Mouse (Mus musculus): ENCODE data around the gene Msmb. TPM values are rescaled to one million over a fixed set of nuclear protein-coding genes. Genes with fewer than 3 reads are reported as not detected.
"Not testable (repeated sequence)": the region's sequence is repeated elsewhere in the genome, so short reads cannot be mapped to it uniquely, and the experiment has no call there.

Msmb gene
- polyA plus RNA-seq, 1 experiment from 2014 or later = not detected

DNA sequence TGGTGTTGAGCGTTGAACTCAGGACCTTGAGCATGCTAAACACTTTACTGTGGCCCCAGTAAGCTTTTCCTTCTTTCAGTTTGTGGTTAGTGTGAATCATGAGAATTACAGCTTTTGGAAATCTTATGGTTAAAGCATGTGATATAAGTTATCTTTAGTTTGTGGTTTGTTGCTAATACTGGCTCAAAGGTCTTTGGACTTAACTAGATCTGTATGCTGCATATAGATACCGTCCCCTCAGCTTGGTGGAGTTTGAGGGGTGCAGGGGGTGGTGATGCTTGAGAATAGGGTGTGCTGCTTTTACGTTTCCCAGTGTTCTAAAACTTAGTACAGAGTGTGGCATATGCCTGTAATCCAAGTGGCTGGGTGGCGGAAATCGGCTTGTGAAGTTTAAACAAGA, 25.5 kb downstream of the Msmb start:
- ATAC-seq (replicated peaks; ENCODE audit: insufficient number of reproducible peaks, low FRiP score, low TSS enrichment, low read depth) = no peak
- Histone ChIP-seq H3K36me3 (replicated peaks; ENCODE audit: control insufficient read depth, insufficient read depth, low read depth, low read length) (no peaks in the 10 kb centered on the region), H3K9ac (replicated peaks; ENCODE audit: low read length) (no peak overlapping the region), H3K4me3 (ENCODE audit: low read depth, low read length) (no peak overlapping the region), H3K27ac (replicated peaks; ENCODE audit: low read depth, low read length) (no peak overlapping the region), H3K27me3 (ENCODE audit: control insufficient read depth, insufficient read depth, low read length) (no peaks in the 10 kb centered on the region), H3K9me3 (replicated peaks; ENCODE audit: control insufficient read depth, low read length) (no peaks in the 10 kb centered on the region), H3K4me2 (ENCODE audit: low read depth, low read length) (no peak overlapping the region), H3K4me1 (ENCODE audit: control insufficient read depth, insufficient read depth, low read length) (no peaks in the 10 kb centered on the region)
- DNase-seq (ENCODE audit: low spot score) = no peak
- 91% methylated on average over 5 of the region's 5 CpGs for WGBS

DNA sequence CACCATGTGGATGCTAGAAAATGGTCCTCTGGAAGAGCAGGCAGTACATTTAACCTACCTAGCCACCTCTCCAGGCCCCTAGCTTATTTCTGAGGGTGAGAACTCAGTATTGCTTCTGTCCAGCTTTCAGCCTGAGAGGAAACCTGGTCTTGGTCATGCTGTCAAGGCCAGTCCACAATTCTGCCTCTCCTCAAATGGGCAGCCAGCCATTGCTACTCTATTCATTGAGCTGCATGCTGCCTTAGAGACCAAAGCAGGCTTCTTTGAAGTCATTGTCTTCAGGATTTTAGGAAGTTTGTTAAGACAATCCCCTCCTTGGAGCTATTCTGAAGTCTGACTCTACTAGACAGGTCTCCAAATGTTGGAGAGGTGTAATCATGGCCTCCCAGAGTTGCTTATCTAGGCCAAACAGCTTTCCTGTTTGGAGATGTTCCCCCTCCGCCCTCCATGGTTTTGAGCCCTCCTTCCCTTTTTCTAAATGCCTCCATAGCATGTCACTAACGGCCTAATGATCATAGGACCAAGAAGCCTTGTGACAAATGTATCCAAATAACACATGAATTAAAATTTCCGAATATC, 26.9 kb downstream of the Msmb start:
- Histone ChIP-seq H3K4me2 (ENCODE audit: low read depth, low read length) (no peak overlapping the region), H3K9ac (replicated peaks; ENCODE audit: low read length) (no peak overlapping the region), H3K4me3 (ENCODE audit: low read depth, low read length) (no peak overlapping the region), H3K9me3 (replicated peaks; ENCODE audit: control insufficient read depth, low read length) (no peaks in the 10 kb centered on the region), H3K27ac (replicated peaks; ENCODE audit: low read depth, low read length) (no peak overlapping the region), H3K27me3 (ENCODE audit: control insufficient read depth, insufficient read depth, low read length) (no peaks in the 10 kb centered on the region), H3K4me1 (ENCODE audit: control insufficient read depth, insufficient read depth, low read length) (no peaks in the 10 kb centered on the region), H3K36me3 (replicated peaks; ENCODE audit: control insufficient read depth, insufficient read depth, low read depth, low read length) (no peaks in the 10 kb centered on the region)
- DNase-seq (ENCODE audit: low spot score) (no peak), ATAC-seq (replicated peaks; ENCODE audit: insufficient number of reproducible peaks, low FRiP score, low TSS enrichment, low read depth) (no peak)
- WGBS = 79% methylated on average over 3 of the region's 3 CpGs

DNA sequence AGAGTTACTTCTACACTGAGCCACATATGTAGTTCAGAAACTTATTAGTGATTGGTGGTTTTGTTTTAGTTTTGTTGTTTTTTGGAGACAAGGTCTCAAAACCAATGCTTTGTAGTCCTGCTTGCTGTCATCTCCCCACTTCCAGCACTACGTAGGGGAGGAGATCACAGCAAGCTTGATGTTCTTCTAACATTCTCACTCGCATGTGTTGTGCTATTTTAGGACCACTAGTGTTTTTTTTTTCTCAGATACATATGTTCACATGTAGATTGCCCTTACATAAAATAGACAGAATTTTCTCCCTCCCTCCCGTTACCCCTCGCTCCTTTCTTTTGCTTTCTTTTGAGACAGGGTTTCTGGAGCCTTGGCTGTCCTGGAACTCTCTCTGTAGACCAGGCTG, 28.3 kb downstream of the Msmb start:
- DNase-seq (ENCODE audit: low spot score) = no peak
- no peak overlapping the region for H3K9ac ChIP-seq (replicated peaks; ENCODE audit: low read length)
- no peak overlapping the region for H3K4me3 ChIP-seq (ENCODE audit: low read depth, low read length)
- ATAC-seq (replicated peaks; ENCODE audit: insufficient number of reproducible peaks, low FRiP score, low TSS enrichment, low read depth) = no peak
- no peak overlapping the region for H3K4me2 ChIP-seq (ENCODE audit: low read depth, low read length)
- H3K4me1 ChIP-seq (ENCODE audit: control insufficient read depth, insufficient read depth, low read length) = no peaks in the 10 kb centered on the region
- H3K27me3 ChIP-seq (ENCODE audit: control insufficient read depth, insufficient read depth, low read length) = no peaks in the 10 kb centered on the region
- H3K27ac ChIP-seq (replicated peaks; ENCODE audit: low read depth, low read length) = no peak overlapping the region
- no peaks in the 10 kb centered on the region for H3K9me3 ChIP-seq (replicated peaks; ENCODE audit: control insufficient read depth, low read length)
- WGBS = 90% methylated on average over 4 of the region's 4 CpGs
- no peaks in the 10 kb centered on the region; the same call in 1 of the 2 replicates for H3K36me3 ChIP-seq (replicated peaks; ENCODE audit: control insufficient read depth, insufficient read depth, low read depth, low read length)

DNA sequence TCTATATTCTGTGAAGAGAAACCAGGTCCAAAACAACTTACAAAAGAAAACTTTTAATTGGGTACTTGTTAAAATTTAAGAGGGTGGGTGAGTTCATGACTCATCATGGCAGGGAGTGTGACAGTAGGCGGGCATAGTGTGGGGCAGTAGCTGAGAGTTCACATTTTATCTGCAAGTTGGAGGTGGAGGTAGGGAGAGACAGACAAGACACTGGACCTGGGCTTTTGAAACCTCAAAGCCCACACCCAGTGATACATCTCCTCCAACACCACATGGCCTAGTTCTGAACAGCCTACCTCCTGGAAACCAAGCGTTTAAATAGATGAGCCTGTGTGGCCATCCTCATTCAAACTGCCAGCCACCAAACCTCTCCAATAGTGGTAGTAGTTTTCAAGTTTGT, 33.5 kb downstream of the Msmb start:
- Histone ChIP-seq H3K9me3 (replicated peaks; ENCODE audit: control insufficient read depth, low read length) (no peaks in the 10 kb centered on the region), H3K27me3 (ENCODE audit: control insufficient read depth, insufficient read depth, low read length) (no peaks in the 10 kb centered on the region), H3K9ac (replicated peaks; ENCODE audit: low read length) (no peak overlapping the region), H3K4me1 (ENCODE audit: control insufficient read depth, insufficient read depth, low read length) (no peaks in the 10 kb centered on the region), H3K4me3 (ENCODE audit: low read depth, low read length) (no peak overlapping the region), H3K36me3 (replicated peaks; ENCODE audit: control insufficient read depth, insufficient read depth, low read depth, low read length) (peaks cover 3% of the 10 kb centered on the region), H3K27ac (replicated peaks; ENCODE audit: low read depth, low read length) (no peak overlapping the region), H3K4me2 (ENCODE audit: low read depth, low read length) (no peak overlapping the region)
- no peak for DNase-seq (ENCODE audit: low spot score)
- 87% methylated on average over 2 of the region's 2 CpGs for WGBS
- no peak for ATAC-seq (replicated peaks; ENCODE audit: insufficient number of reproducible peaks, low FRiP score, low TSS enrichment, low read depth)

DNA sequence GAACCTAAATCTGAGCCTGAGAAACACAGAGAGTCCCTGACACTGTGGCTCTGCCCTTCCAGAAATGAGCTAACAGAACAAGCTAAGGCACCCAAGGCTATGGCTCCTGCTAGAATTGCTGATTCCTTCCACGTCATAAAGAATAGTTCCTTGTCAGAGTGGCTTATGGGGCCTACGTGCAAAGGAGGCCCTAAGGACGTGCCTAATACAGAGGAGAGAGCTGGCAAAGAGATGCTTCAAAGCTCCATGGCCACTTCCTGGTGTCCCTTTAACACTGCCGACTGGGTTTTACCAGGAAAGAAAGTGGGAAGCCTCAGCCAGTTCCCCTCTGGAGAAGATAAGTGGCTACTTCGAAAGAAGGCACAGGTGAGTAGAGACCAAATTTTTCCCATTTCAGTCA, 34.8 kb downstream of the Msmb start:
- H3K36me3 ChIP-seq (replicated peaks; ENCODE audit: control insufficient read depth, insufficient read depth, low read depth, low read length); H3K9me3 ChIP-seq (replicated peaks; ENCODE audit: control insufficient read depth, low read length); H3K27me3 ChIP-seq (ENCODE audit: control insufficient read depth, insufficient read depth, low read length); H3K9ac ChIP-seq (replicated peaks; ENCODE audit: low read length); H3K4me2 ChIP-seq (ENCODE audit: low read depth, low read length); H3K27ac ChIP-seq (replicated peaks; ENCODE audit: low read depth, low read length); ATAC-seq (replicated peaks; ENCODE audit: insufficient number of reproducible peaks, low FRiP score, low TSS enrichment, low read depth); H3K4me3 ChIP-seq (ENCODE audit: low read depth, low read length); H3K4me1 ChIP-seq (ENCODE audit: control insufficient read depth, insufficient read depth, low read length); DNase-seq (ENCODE audit: low spot score): not testable (repeated sequence)
- WGBS = 93% methylated on average over 4 of the region's 5 CpGs

DNA sequence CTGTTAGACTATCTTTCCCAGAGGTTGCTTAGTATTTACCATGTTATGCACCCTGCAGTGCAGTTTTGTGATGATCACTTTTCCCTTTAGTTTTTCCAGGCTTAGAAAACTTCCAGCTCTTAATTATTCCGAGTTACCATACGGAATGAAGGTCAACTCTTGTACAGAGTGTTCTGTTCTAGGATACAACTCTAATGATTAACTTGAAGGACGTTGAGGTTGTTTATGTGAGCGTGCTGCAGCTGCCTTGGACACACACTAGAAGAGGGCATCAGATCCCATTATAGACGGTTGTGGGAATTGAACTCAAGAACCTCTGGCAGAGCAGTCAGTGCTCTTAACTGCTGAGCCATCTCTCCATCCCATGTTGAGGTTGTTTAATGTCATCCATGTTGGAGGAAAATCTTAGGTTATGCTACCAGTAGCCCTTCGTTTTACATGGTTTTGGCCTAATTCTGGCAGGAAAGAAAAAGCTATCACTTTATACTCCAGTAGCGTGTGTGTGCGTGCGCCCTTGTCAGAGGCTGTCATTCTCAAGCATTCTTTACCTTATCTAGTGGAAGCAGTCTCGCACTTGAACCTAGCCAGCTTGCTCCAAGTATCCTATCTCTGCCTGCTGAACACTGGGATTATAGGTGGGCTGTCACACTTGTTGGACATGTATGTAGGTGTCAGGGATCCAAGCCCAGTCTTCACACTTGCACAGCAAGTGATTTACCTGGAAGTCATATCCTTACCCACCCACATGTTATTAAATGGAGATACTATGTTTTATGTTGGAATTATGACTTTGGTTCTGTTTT, 37.8 kb downstream of the Msmb start:
- no peak for DNase-seq (ENCODE audit: low spot score)

DNA sequence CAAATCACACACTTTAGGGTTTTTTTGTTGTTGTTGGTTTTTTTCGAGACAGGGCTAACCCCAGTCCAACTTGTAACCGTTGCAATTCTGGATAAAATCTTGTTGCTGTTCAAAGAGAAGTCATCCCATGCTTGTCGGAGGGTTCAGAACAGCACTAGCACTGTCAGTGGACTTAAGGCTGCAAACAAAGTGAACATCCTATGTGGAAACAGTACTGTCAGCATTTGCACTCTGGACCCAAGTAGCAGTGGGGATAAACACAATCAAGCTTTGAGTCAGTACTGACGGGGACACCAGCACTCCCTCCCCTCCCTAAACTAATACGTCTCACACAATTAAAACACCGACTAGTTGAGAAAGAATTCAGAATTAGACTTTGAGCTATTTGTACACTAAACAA, 39.0 kb downstream of the Msmb start:
- Histone ChIP-seq H3K9ac (replicated peaks; ENCODE audit: low read length) (no peak overlapping the region), H3K9me3 (replicated peaks; ENCODE audit: control insufficient read depth, low read length) (no peaks in the 10 kb centered on the region), H3K4me2 (ENCODE audit: low read depth, low read length) (no peak overlapping the region), H3K4me1 (ENCODE audit: control insufficient read depth, insufficient read depth, low read length) (no peaks in the 10 kb centered on the region), H3K4me3 (ENCODE audit: low read depth, low read length) (no peak overlapping the region), H3K27ac (replicated peaks; ENCODE audit: low read depth, low read length) (no peak overlapping the region), H3K27me3 (ENCODE audit: control insufficient read depth, insufficient read depth, low read length) (no peaks in the 10 kb centered on the region), H3K36me3 (replicated peaks; ENCODE audit: control insufficient read depth, insufficient read depth, low read depth, low read length) (no peaks in the 10 kb centered on the region; the same call in none of the 2 replicates)
- 86% methylated on average over 6 of the region's 6 CpGs for WGBS
- DNase-seq (ENCODE audit: low spot score) (no peak), ATAC-seq (replicated peaks; ENCODE audit: insufficient number of reproducible peaks, low FRiP score, low TSS enrichment, low read depth) (no peak)

More for the DNA sequence above, 37.8 kb downstream of the Msmb start:
- Histone ChIP-seq H3K36me3 (replicated peaks; ENCODE audit: control insufficient read depth, insufficient read depth, low read depth, low read length) (peaks cover 3% of the 10 kb centered on the region), H3K4me1 (ENCODE audit: control insufficient read depth, insufficient read depth, low read length) (no peaks in the 10 kb centered on the region), H3K4me3 (ENCODE audit: low read depth, low read length) (no peak overlapping the region), H3K27ac (replicated peaks; ENCODE audit: low read depth, low read length) (no peak overlapping the region), H3K4me2 (ENCODE audit: low read depth, low read length) (no peak overlapping the region), H3K9me3 (replicated peaks; ENCODE audit: control insufficient read depth, low read length) (no peaks in the 10 kb centered on the region), H3K27me3 (ENCODE audit: control insufficient read depth, insufficient read depth, low read length) (no peaks in the 10 kb centered on the region), H3K9ac (replicated peaks; ENCODE audit: low read length) (no peak overlapping the region)
- ATAC-seq (replicated peaks; ENCODE audit: insufficient number of reproducible peaks, low FRiP score, low TSS enrichment, low read depth) = no peak
- WGBS = 90% methylated on average over 10 of the region's 10 CpGs

DNA sequence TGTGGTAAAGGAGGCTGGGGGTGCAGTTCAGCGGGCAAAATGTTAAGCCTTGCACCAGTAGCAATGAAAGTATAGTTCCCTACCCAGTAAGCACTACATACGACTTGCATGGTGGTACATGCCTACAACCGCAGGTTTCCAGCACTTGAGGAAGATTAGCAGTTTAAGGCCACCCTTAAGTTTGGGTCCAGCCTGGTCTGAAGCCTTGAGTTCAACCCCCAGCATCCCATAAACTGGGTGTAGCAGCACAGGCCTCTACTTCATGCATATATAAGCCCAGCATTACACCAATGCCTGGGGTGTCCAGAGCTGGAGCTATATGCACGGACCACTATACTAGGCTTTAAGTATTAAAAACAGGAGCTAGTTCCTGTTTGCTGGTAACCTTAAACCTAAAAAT, 42.0 kb downstream of the Msmb start:
- H3K9ac ChIP-seq (replicated peaks; ENCODE audit: low read length) = no peak overlapping the region
- ATAC-seq (replicated peaks; ENCODE audit: insufficient number of reproducible peaks, low FRiP score, low TSS enrichment, low read depth) = no peak
- WGBS = 93% methylated on average over 4 of the region's 4 CpGs
- no peak overlapping the region for H3K27ac ChIP-seq (replicated peaks; ENCODE audit: low read depth, low read length)
- H3K4me3 ChIP-seq (ENCODE audit: low read depth, low read length) = no peak overlapping the region
- H3K9me3 ChIP-seq (replicated peaks; ENCODE audit: control insufficient read depth, low read length) = no peaks in the 10 kb centered on the region
- no peak overlapping the region for H3K4me2 ChIP-seq (ENCODE audit: low read depth, low read length)
- no peaks in the 10 kb centered on the region; the same call in none of the 2 replicates for H3K36me3 ChIP-seq (replicated peaks; ENCODE audit: control insufficient read depth, insufficient read depth, low read depth, low read length)
- H3K27me3 ChIP-seq (ENCODE audit: control insufficient read depth, insufficient read depth, low read length) = no peaks in the 10 kb centered on the region
- DNase-seq (ENCODE audit: low spot score) = no peak
- no peaks in the 10 kb centered on the region for H3K4me1 ChIP-seq (ENCODE audit: control insufficient read depth, insufficient read depth, low read length)

All from embryonic facial prominence, embryonic 11.5 days (tissue).